Mouse (Mus musculus) cerebellum, postnatal 14 days (tissue): ENCODE data around the gene Usp40.

Source experiments
- DNase-seq, 2 experiments: peaks; one replicate each; pipeline ENCODE4 v3.0.0; 2021; ENCODE audit warnings: mixed read lengths in 2 of 2

The Usp40 gene

GRCm38 (mm10) chr1:87941765-87942164 lies 66.6 kb downstream of the Usp40 start:
- DNase-seq: no peak

GRCm38 (mm10) chr1:87936516-87936915 lies 71.8 kb downstream of the Usp40 start:
- peak in 1 of 2 experiments; percentile 29 for DNase-seq

- DNase-seq: no peak
Observed at GRCm38 (mm10) chr1:87936075-87936474, 72.3 kb downstream of the Usp40 start.

DNA sequence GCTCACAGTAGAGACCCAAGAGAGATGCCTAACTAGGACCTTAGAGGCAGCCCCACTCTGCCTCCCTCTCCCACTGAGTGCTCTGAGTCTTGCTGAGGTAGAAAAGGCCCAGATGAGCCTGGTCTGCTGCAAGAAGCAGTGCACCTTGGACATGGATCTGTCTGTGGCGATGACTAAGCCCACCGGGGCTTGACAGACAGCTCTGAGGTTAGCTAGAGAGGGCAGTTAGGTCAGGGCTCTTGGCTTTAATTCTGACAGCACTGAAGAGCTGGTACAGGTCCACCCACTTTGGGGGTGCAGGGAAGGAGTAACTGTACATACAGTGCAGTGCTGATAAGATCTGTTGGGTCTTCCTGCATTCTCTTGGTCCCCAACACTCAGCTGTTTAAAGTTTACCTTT lies 72.8 kb downstream of the Usp40 start:
- no peak for DNase-seq

DNA sequence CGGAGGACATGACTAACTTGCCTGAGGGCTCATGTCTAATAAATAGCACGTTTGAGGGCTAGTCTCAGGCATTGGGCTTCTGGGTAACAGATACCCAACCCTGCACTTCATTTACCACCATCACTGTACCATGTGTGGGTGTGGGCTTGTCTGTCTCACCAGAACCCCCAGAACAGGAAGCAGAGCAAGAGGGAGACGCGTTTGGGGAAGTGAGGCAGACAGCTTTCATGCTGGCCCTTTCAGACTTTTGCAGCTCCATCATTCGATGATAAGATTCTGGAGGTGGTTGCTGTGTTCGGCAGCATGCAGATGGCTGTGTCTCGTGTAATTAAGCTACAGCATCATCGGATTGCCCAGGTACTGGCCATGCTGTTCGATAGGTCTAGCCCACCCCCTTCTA lies 73.3 kb downstream of the Usp40 start:
- DNase-seq: no peak

GRCm38 (mm10) chr1:87933051-87933450 lies 75.3 kb downstream of the Usp40 start:
- DNase-seq: no peak

GRCm38 (mm10) chr1:87929730-87930129 lies 78.6 kb downstream of the Usp40 start:
- DNase-seq: peak; percentile 75 to 78

DNA sequence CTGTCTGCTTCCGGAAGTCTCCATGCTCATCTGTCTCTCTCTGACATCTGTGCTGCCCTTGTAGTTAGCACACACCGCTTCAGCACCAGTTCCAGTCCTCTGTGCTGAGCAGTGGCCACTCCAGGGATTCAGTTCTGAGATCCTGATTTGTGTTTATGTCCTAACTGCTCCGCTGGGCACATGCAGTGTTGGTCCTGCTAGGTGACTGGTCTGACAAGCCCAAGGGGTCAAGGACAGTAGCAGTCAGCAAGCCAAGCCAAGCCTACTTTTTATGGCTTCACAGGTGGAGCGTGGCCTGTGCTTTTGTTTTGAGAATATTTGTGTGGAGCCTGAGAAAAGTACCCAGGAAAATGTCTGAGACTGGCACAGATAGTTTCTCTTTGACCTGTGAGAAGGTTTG lies 83.5 kb downstream of the Usp40 start:
- no peak for DNase-seq

DNA sequence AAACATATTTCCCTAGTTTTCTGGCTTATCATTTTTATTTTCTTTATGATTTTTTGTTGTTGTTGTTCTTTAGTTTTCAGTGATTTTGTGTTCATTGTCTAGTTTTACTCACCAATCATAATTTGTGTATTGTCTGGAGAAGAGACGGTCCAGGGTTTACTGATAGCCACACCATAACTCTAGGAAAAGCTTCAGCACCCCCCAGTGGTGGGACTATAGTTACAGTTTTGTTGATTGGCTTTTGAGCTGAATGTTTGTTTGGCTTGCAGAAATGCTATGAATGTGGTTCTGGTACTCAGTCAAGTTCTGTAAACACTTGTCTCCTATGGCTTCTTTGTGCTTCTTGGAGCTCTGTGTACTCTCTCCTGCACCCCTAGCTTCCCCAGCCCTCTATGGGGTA lies 85.7 kb downstream of the Usp40 start:
- DNase-seq: peak; percentile 63 to 64

DNA sequence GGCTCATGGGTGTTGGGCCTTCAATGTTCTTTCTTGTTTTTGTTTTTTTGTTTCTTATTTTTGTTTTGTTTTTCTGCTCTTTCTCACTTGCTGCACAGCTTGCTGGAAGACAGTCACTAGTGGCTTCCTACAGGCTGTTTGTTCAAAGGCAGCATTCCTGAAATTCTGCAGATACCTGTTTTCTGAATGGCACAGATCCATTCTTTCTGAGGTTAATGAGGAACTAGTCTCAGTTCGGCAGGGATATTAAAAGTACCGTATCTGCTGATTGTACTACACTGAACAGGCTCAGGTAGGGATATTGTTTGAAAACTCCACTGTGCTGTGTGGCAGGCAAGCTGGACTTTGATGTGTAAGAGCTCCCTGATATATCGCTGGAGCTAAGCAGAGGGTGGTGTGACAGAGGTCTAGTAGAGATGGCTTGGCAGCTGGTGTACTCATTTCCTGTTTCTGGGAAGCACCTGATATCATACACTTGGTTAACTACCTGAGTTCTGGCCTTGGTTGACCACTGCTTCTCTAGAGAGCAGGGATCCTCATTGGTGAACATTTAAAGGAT lies 88.2 kb downstream of the Usp40 start:
- DNase-seq: no peak

- DNase-seq: peak; percentile 40 to 66
Observed at GRCm38 (mm10) chr1:87918061-87918460, 90.3 kb downstream of the Usp40 start.

DNA sequence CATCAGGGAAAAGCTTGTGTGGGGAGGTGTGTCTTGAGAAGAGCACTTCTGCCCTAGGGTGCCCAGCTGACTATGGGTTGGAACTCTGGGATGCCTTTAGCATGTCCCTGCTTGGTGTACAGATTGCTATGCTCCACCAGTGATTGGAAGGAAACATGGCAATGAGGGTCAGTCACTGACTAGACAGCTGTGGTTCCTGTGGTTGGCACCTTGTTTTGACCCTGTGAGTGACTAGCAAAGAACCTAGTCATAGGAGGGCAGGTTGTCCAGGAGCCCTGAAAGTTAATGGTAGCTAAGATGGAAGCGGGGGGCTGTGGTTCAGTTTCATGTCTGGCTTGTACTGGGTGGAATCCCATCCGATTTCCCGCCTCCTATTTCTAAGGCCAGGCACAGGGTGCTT lies 91.0 kb downstream of the Usp40 start:
- no peak for DNase-seq

- DNase-seq: no peak
Observed at GRCm38 (mm10) chr1:87913356-87913755, 95.0 kb downstream of the Usp40 start.

DNA sequence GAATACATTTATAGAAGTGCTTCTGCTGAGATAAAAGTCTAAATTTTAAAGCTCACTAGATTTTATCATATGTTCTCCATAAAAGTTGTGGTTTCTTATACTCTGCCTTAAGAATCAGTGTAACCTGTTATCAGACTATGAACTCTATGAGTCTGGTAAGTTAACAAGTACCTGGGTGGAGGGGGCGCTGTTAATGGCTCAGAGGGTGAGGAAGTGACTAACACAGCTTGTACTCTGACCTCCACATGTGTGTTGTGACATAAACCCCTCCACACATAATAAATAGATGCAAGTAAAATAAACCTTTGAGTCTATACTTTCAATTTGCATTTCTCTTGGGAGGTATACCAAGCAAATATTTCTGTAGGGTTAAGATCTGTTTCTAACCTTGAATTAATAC lies 97.9 kb downstream of the Usp40 start:
- DNase-seq: no peak

DNA sequence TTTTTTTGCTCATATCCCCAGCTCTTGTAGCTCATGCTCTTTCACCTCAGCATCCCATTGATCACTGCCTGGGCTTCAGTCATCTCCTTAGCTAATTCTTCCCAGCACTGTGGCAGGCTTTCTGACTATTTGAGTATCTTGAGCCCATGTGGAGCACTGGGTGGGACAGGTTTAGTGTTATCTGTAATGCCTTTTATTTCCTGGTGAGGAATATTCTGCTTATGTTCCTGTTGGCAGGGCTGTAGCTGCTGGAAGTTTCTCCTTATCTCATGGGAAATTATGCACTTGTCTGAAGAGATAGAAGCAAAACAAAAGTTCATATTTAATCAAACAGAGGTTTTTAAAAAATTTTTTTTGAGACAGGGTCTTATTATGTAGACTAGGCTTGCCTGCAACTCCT lies 98.8 kb downstream of the Usp40 start:
- DNase-seq: no peak

DNA sequence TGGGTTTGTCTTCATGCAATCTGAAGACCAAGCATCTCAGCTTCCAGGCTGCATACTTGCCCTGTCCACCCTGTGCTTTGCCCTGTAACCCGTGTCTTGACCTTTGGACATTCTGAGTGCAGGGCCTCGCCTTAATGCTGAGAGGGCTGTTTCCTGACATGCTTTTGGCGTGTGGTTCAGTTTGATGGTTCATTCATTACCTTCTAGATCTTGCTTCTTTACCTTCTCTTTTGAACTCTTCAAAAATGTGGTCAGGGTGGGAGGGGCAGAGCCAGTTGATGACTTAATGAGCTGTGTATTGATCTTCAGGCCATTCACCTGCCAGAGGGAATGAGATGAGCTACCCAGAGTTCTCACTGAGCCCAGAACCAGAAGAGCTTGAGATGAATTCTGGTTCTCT lies 99.6 kb downstream of the Usp40 start:
- no peak for DNase-seq

DNA sequence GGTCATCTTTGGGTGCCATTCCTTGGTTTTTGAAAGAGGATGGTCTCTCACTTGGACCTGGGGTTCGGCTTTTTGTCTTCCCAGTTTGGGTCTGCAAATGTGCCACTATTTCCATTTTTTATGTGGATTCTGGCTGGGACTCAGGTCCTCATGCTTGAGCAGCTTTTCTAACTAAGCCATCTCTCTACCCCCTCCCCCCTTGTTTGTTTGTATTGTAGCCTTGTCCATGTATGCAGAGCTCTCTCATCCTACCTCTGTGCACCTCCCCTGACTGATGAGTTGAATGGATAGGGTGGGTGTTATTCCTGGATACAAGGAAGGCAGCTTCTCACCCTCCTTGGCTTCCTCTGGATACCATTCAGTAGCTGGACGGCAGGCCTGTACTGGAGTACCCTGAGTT lies 100.3 kb downstream of the Usp40 start:
- DNase-seq: no peak

DNA sequence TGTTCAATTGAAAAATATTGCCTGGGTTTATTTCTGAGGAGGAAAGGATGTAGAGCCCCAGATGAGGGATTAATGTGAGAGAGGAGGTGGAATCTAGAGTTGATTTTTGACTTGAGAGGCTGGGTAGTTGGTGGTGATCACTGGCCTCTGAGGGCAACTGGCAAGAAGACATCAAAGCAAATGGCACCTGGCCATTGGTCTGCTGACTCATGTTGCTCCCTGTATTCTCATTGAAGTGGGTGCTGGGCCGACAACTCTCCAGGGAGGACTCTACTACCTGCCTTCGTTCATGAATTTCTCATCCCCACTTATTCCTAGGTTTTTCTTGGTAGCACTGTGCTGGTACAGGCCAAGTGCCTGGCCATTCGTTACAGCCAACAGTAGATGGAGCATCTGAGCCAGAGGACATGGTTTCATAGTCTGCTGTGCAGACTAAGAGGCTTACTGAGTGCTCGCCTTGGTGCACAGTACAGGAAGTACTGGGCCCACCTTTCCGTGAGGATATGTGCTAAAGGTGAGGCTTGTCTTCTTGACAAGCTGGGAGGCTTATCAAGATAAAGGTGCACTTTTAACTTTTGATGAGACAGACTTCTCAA lies 101.9 kb downstream of the Usp40 start:
- peak in 1 of 2 experiments; percentile 28 for DNase-seq

DNA sequence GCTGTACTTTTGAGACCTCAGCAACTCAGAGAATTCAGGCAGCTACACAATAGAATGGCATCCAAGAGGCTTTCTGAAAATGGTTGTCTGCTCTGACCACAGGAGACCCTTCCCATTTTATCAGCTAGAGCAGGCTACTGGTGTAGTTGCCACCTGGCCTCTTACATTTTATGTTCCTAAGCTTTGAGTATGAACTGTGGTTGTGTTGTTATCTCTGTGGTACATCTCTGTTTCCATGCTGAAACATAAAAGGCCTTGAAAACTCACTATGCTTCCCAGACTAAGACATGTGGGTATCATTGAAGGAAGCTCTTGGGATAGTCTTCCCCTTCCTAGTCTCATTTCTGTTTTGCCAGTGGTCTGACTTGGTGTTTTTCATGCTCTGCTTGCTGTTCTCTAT lies 106.2 kb downstream of the Usp40 start:
- no peak for DNase-seq

DNA sequence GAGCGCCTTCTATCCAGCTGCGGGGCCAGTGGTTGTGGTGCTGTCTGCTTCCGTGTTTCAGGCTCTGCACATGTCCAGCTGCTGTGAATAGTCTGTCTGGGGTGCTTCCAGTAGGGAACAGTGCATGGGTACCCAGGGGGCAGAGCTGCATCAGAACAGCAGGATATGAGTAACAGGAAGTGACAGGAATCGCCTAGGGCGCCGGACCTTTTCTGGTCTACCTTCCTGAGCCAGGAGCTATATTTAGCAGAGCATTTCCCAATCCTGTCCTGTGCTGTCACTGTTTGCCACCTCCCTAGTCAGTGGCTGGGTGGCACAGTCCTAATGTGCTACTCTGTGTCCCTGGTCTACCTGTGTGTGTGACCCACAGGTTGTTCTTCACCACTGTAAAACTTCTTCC lies 107.4 kb downstream of the Usp40 start:
- DNase-seq: no peak

GRCm38 (mm10) chr1:87899701-87900100 lies 108.7 kb downstream of the Usp40 start:
- no peak for DNase-seq

- DNase-seq: no peak
Observed at GRCm38 (mm10) chr1:87896921-87897320, 111.4 kb downstream of the Usp40 start.
